Mouse (Mus musculus) CH12.LX (cell line): Measurements from ENCODE around the gene Csdc2. TPM values are rescaled to one million over a fixed set of nuclear protein-coding genes. Genes with fewer than 3 reads are reported as not detected.

Source experiments
- DNase-seq: peaks from one replicate; pipeline ENCODE4 v3.0.0-alpha.2; 2013; ENCODE audit errors: extremely low read depth
- H3K27ac ChIP-seq: 2 replicates; pipeline ENCODE4 v1.5.1; 2012; ENCODE audit warnings: low read depth, mild to moderate bottlenecking, control low read depth, moderate library complexity; ENCODE audit not compliant: insufficient read depth
- H3K27me3 ChIP-seq: replicated peaks from 2 replicates; pipeline ENCODE3; 2012; ENCODE audit warnings: inconsistent platforms
- H3K36me3 ChIP-seq, 2 experiments: replicated peaks in 1 of 2; 2 replicates each; pipeline versions ENCODE3 to v1.6.1; 2012; ENCODE audit warnings: inconsistent platforms in 1 of 2, low read length in 1 of 2, mild to moderate bottlenecking in 1 of 2, mixed read lengths in 1 of 2, moderate library complexity in 1 of 2; ENCODE audit not compliant: control insufficient read depth in 1 of 2, insufficient read depth in 1 of 2
- H3K4me1 ChIP-seq, 2 experiments: 2 replicates each; pipeline ENCODE4 v1.6.1; 2012; ENCODE audit warnings: inconsistent platforms in 1 of 2, moderate library complexity in 1 of 2; ENCODE audit not compliant: insufficient read depth in 2 of 2, control insufficient read depth in 1 of 2
- H3K4me2 ChIP-seq: 2 replicates; pipeline ENCODE4 v1.6.1; 2012; ENCODE audit warnings: low read depth, mild to moderate bottlenecking, control low read depth; ENCODE audit not compliant: poor library complexity, insufficient read depth, severe bottlenecking
- H3K4me3 ChIP-seq, 3 experiments: fragments of 150-350 bp in 1 of 3; sonication (generic) in 1 of 3; replicated peaks in 1 of 3; 2 replicates each; pipeline versions ENCODE3 to v1.5.1; 2011 to 2012; ENCODE audit warnings: low read depth in 2 of 3, low read length in 2 of 3, mild to moderate bottlenecking in 2 of 3, moderate library complexity in 2 of 3, control low read depth in 1 of 3, improper control_type of control experiment in 1 of 3, inconsistent platforms in 1 of 3, mixed read lengths in 1 of 3; ENCODE audit not compliant: poor library complexity in 1 of 3
- H3K79me2 ChIP-seq: replicated peaks from 2 replicates; pipeline ENCODE4 v1.6.1; 2012; ENCODE audit warnings: mild to moderate bottlenecking, moderate library complexity; ENCODE audit not compliant: control insufficient read depth, poor library complexity, insufficient read depth, severe bottlenecking; ENCODE audit errors: extremely low read depth
- H3K9ac ChIP-seq: 2 replicates; pipeline ENCODE4 v1.6.1; 2012; ENCODE audit warnings: low read depth, mild to moderate bottlenecking, control low read depth, moderate library complexity; ENCODE audit not compliant: insufficient read depth
- H3K9me3 ChIP-seq: replicated peaks from 2 replicates; pipeline ENCODE3; 2012; ENCODE audit warnings: low read length, inconsistent platforms, mixed read lengths
- CTCF ChIP-seq, 2 experiments: IDR thresholded peaks in 1 of 2; conservative IDR thresholded peaks in 1 of 2; 2 replicates each; pipeline ENCODE4 v1.5.1; 2011 to 2012; ENCODE audit warnings: low read depth in 2 of 2, low read length in 2 of 2, improper control_type of control experiment in 1 of 2, inconsistent platforms in 1 of 2, mild to moderate bottlenecking in 1 of 2, moderate library complexity in 1 of 2
- E2F4 ChIP-seq: IDR thresholded peaks from 2 replicates; pipeline ENCODE4 v1.6.1; 2011; ENCODE audit warnings: low read depth, low read length, improper control_type of control experiment; ENCODE audit not compliant: insufficient replicate concordance
- EP300 ChIP-seq: IDR thresholded peaks from 2 replicates; pipeline ENCODE4 v1.6.1; 2011; ENCODE audit warnings: low read length, improper control_type of control experiment
- ETS1 ChIP-seq: conservative IDR thresholded peaks from 2 replicates; pipeline ENCODE4 v1.6.1; 2012; ENCODE audit warnings: low read depth, mild to moderate bottlenecking, inconsistent platforms, low read length, improper control_type of control experiment, moderate library complexity
- GABPA ChIP-seq: IDR thresholded peaks from 2 replicates; pipeline ENCODE4 v1.6.1; 2012; ENCODE audit warnings: low read depth, low read length, improper control_type of control experiment, inconsistent platforms; ENCODE audit not compliant: insufficient replicate concordance
- HCFC1 ChIP-seq: IDR thresholded peaks from 2 replicates; pipeline ENCODE4 v1.6.1; 2012; ENCODE audit warnings: low read depth, mild to moderate bottlenecking, inconsistent platforms, low read length, improper control_type of control experiment
- JUND ChIP-seq: conservative IDR thresholded peaks from 2 replicates; pipeline ENCODE4 v1.6.1; 2011; ENCODE audit warnings: low read depth, low read length, improper control_type of control experiment
- KAT2A ChIP-seq: IDR thresholded peaks from 2 replicates; pipeline ENCODE4 v1.6.1; 2012; ENCODE audit warnings: low read length, improper control_type of control experiment, inconsistent platforms; ENCODE audit not compliant: insufficient replicate concordance
- MAX ChIP-seq: IDR thresholded peaks from 2 replicates; pipeline ENCODE4 v1.6.1; 2011; ENCODE audit warnings: low read length, improper control_type of control experiment
- MEF2A ChIP-seq: IDR thresholded peaks from 2 replicates; pipeline ENCODE4 v1.6.1; 2014; ENCODE audit warnings: low read depth, mild to moderate bottlenecking, inconsistent platforms, low read length, improper control_type of control experiment, borderline replicate concordance
- MXI1 ChIP-seq: IDR thresholded peaks from 2 replicates; pipeline ENCODE4 v1.6.1; 2011; ENCODE audit warnings: mild to moderate bottlenecking, low read depth, low read length, improper control_type of control experiment
- MYC ChIP-seq: IDR thresholded peaks from 2 replicates; pipeline ENCODE4 v1.6.1; 2011; ENCODE audit warnings: low read depth, mild to moderate bottlenecking, improper control_type of control experiment, low read length
- POLR2A ChIP-seq: IDR thresholded peaks from 2 replicates; pipeline ENCODE4 v1.6.1; 2011; ENCODE audit warnings: low read depth, mild to moderate bottlenecking, improper control_type of control experiment, low read length
- RCOR1 ChIP-seq: conservative IDR thresholded peaks from 2 replicates; pipeline ENCODE4 v1.6.1; 2012; ENCODE audit warnings: low read depth, mild to moderate bottlenecking, inconsistent platforms, low read length, improper control_type of control experiment
- SIN3A ChIP-seq: IDR thresholded peaks from 2 replicates; pipeline ENCODE4 v1.6.1; 2012; ENCODE audit warnings: low read length, improper control_type of control experiment, inconsistent platforms
- SMC3 ChIP-seq: IDR thresholded peaks from 2 replicates; pipeline ENCODE4 v1.6.1; 2011; ENCODE audit warnings: low read depth, low read length, improper control_type of control experiment
- TBP ChIP-seq: conservative IDR thresholded peaks from 2 replicates; pipeline ENCODE4 v1.6.1; 2011; ENCODE audit warnings: low read depth, low read length, improper control_type of control experiment
- UBTF ChIP-seq: IDR thresholded peaks from 2 replicates; pipeline ENCODE4 v1.6.1; 2012; ENCODE audit warnings: low read depth, mild to moderate bottlenecking, inconsistent platforms, low read length, improper control_type of control experiment, moderate library complexity
- USF1 ChIP-seq: IDR thresholded peaks from 2 replicates; pipeline ENCODE4 v1.6.1; 2014; ENCODE audit warnings: low read depth, mild to moderate bottlenecking, inconsistent platforms, low read length, improper control_type of control experiment
- ZKSCAN1 ChIP-seq: IDR thresholded peaks from 2 replicates; pipeline ENCODE4 v1.6.1; 2012; ENCODE audit warnings: low read depth, inconsistent platforms, low read length, improper control_type of control experiment, borderline replicate concordance
- ZNF384 ChIP-seq: IDR thresholded peaks from 2 replicates; pipeline ENCODE4 v1.6.1; 2012; ENCODE audit warnings: low read depth, low read length, improper control_type of control experiment, inconsistent platforms
- dilution Hi-C: fragments of 300-500 bp; cut with MboI; formaldehyde crosslinking; loops from 2 replicates; pipeline ENCODE4 v1.14.3; 2020; ENCODE audit warnings: low sequenced_read_pairs; ENCODE audit not compliant: extremely low pct_unique_long_range_greater_than_20kb, extremely low pct_ligation_motif_present
- in situ Hi-C: fragments of 300-500 bp; cut with MboI; formaldehyde crosslinking; loops from 3 replicates; pipeline ENCODE4 v1.14.3; 2019; ENCODE audit warnings: low sequenced_read_pairs, low pct_ligation_motif_present, low pct_unique_long_range_greater_than_20kb, mixed read lengths
- polyA plus RNA-seq: library from polyadenylated mRNA; unstranded; fragments of >175 nt; gene quantifications from 2 replicates; pipeline ENCODE4 v1.2.1, GENCODE M21; 2012; ENCODE audit warnings: low read depth; ENCODE audit not compliant: insufficient read length
- total RNA-seq, 2 experiments: library from RNA; depleted of rRNA; stranded (reverse); fragments of 300-350 nt in 1 of 2; fragments of >200 nt in 1 of 2; gene quantifications; 2 replicates each; pipeline ENCODE4 v1.2.3; 2012 to 2014

Gene Csdc2
- total and polyA plus RNA-seq, 3 experiments = 0.08 to 0.43 TPM; not detected in 1

- no peak overlapping the region for H3K4me3 ChIP-seq
- H3K27me3 ChIP-seq = no peaks in the 10 kb centered on the region
- H3K27ac ChIP-seq = no peak overlapping the region
- dilution Hi-C loops (no loop called here), in situ Hi-C loops (loop anchor here (5.0 kb wide), 1 partner anchor 43 kb away; no protein-coding TSS in a partner anchor)
- peaks cover 65 to 95% of the 10 kb centered on the region in 2 experiments for H3K36me3 ChIP-seq
- no peaks in the 10 kb centered on the region for H3K9me3 ChIP-seq
- H3K4me1 ChIP-seq = peaks cover under 1 to 23% of the 10 kb centered on the region in 2 experiments
- DNase-seq = no peak
- TF ChIP-seq USF1 (no peak), GABPA (no peak), MEF2A (no peak), KAT2A (no peak), MAX (no peak), ETS1 (no peak), JUND (no peak), ZNF384 (no peak), POLR2A (no peak), EP300 (no peak), MXI1 (no peak)
- no peak overlapping the region for H3K4me2 ChIP-seq
- H3K79me2 ChIP-seq = peaks cover 14% of the 10 kb centered on the region
- H3K9ac ChIP-seq = no peak overlapping the region
Observed at GRCm38 (mm10) chr15:81954151-81954583, 17.6 kb downstream of the Csdc2 start.

GRCm38 (mm10) chr15:81954716-81955115, 18.2 kb downstream of the Csdc2 start:
- dilution Hi-C loops = no loop called here
- Histone ChIP-seq H3K79me2 (peaks cover 18% of the 10 kb centered on the region), H3K9ac (no peak overlapping the region), H3K4me1 (peaks cover 0 to 19% of the 10 kb centered on the region in 2 experiments; a peak in 2 of 4 replicates), H3K36me3 (peaks cover 65 to 89% of the 10 kb centered on the region in 2 experiments), H3K9me3 (no peaks in the 10 kb centered on the region), H3K27me3 (no peaks in the 10 kb centered on the region), H3K4me3 (no peak overlapping the region), H3K27ac (no peak overlapping the region), H3K4me2 (no peak overlapping the region)
- in situ Hi-C loops = loop anchor here (5.0 kb wide), 1 partner anchor 43 kb away; no protein-coding TSS in a partner anchor
- DNase-seq = no peak
- 0 out of 4 replicates have a peak, but pooled peaks of 1 of the 2 experiments have one; percentile 2 for TF ChIP-seq CTCF (conservative IDR thresholded peaks at IDR 0.05 in 1 of 2, IDR thresholded peaks at IDR 0.05 in 1 of 2; ENCODE audit: low read depth in 2 of 2, low read length in 2 of 2)
- TF ChIP-seq MEF2A = no peak

DNA sequence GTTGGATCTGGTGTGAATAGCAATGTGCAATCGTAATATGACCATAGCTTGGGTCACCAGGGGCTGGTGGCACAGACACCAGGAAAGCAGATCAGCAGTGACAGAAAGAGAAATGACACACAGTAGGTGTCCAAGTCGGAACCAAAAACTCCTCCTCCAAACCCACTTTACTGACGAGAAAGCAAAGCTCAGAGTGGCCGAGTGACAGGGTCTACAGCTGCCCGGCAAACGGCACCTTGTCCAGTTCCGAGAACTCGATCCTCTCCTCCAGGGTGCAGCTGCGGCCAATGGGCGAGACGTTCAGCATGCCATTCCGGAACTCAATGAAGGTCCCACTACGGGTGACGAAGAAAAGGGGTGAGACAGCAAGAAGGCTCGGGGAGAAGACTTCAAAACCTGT, 18.9 kb downstream of the Csdc2 start:
- no peak overlapping the region for H3K27ac ChIP-seq

More for the DNA sequence above, 18.9 kb downstream of the Csdc2 start:
- Histone ChIP-seq H3K27me3 (no peaks in the 10 kb centered on the region), H3K4me3 (no peak overlapping the region)
- dilution Hi-C loops = no loop called here
- TF ChIP-seq ZKSCAN1 = no peak
- TF ChIP-seq SIN3A = no peak
- no peak for TF ChIP-seq ETS1
- TF ChIP-seq JUND = no peak
- TF ChIP-seq UBTF = no peak
- TF ChIP-seq RCOR1 = no peak
- no peak for TF ChIP-seq EP300
- no peak for TF ChIP-seq MYC
- TF ChIP-seq HCFC1 = no peak
- TF ChIP-seq USF1 = no peak
- no peak for TF ChIP-seq SMC3
- TF ChIP-seq TBP = no peak
- no peak for TF ChIP-seq ZNF384
- TF ChIP-seq E2F4 = no peak
- TF ChIP-seq, all 38 proteins: peak for 0
- peaks cover 0 to 18% of the 10 kb centered on the region in 2 experiments; a peak in 2 of 4 replicates for H3K4me1 ChIP-seq
- in situ Hi-C loops = no loop called here
- DNase-seq = no peak
- H3K9me3 ChIP-seq = no peaks in the 10 kb centered on the region
- no peak overlapping the region for H3K4me2 ChIP-seq
- peaks cover 18% of the 10 kb centered on the region for H3K79me2 ChIP-seq
- peaks cover 61 to 82% of the 10 kb centered on the region in 2 experiments for H3K36me3 ChIP-seq
- H3K9ac ChIP-seq = no peak overlapping the region
